Mouse (Mus musculus) heart, embryonic 14.5 days (tissue): ENCODE results near the gene Gpr55. TPM values are rescaled to one million over a fixed set of nuclear protein-coding genes. Genes with fewer than 3 reads are reported as not detected.
"Not testable (repeated sequence)": the region's sequence is repeated elsewhere in the genome, so short reads cannot be mapped to it uniquely, and the experiment has no call there.

Source experiments
- ATAC-seq: fragments of 200-750 bp; cut with Nextera tagmentation; 2 replicates; pipeline ENCODE4 v1.8.0; 2017; ENCODE audit warnings: low read depth, moderate TSS enrichment; ENCODE audit not compliant: insufficient number of reproducible peaks, insufficient read depth, low FRiP score
- H3K27ac ChIP-seq, 2 experiments: fragments of 200-500 bp in 1 of 2; fragments of 300-500 bp in 1 of 2; sonication (generic) in 1 of 2; replicated peaks in 1 of 2; 2 replicates each; pipeline ENCODE4 v1.5.1; 2012 to 2014; ENCODE audit warnings: low read depth in 2 of 2, low read length in 2 of 2, control low read depth in 1 of 2, mild to moderate bottlenecking in 1 of 2, mixed read lengths in 1 of 2; ENCODE audit not compliant: control insufficient read depth in 1 of 2, insufficient read depth in 1 of 2
- H3K27me3 ChIP-seq: fragments of 300-500 bp; sonication (generic); 2 replicates; pipeline ENCODE4 v1.6.1; 2014; ENCODE audit warnings: mild to moderate bottlenecking, low read length, control low read depth; ENCODE audit not compliant: control insufficient read depth, insufficient read depth
- H3K36me3 ChIP-seq: fragments of 300-500 bp; sonication (generic); 2 replicates; pipeline ENCODE4 v1.6.1; 2014; ENCODE audit warnings: mild to moderate bottlenecking, control low read depth, low read length, mixed read lengths; ENCODE audit not compliant: control insufficient read depth, insufficient read depth
- H3K4me1 ChIP-seq, 2 experiments: fragments of 200-500 bp in 1 of 2; fragments of 300-500 bp in 1 of 2; sonication (generic) in 1 of 2; 2 replicates each; pipeline ENCODE4 v1.6.1; 2012 to 2014; ENCODE audit warnings: low read length in 2 of 2, control low read depth in 1 of 2, mixed read lengths in 1 of 2; ENCODE audit not compliant: control insufficient read depth in 2 of 2, insufficient read depth in 2 of 2
- H3K4me2 ChIP-seq: fragments of 300-500 bp; sonication (generic); 2 replicates; pipeline ENCODE4 v1.6.1; 2014; ENCODE audit warnings: mild to moderate bottlenecking, low read length
- H3K4me3 ChIP-seq, 2 experiments: fragments of 200-500 bp in 1 of 2; fragments of 300-500 bp in 1 of 2; sonication (generic) in 1 of 2; 2 replicates each; pipeline ENCODE4 v1.5.1; 2012 to 2014; ENCODE audit warnings: low read length in 2 of 2, mild to moderate bottlenecking in 2 of 2, control low read depth in 1 of 2, low read depth in 1 of 2, moderate library complexity in 1 of 2; ENCODE audit not compliant: control insufficient read depth in 1 of 2, insufficient read depth in 1 of 2
- H3K9ac ChIP-seq: fragments of 300-500 bp; sonication (generic); 2 replicates; pipeline ENCODE4 v1.6.1; 2014; ENCODE audit warnings: mild to moderate bottlenecking, low read length
- H3K9me3 ChIP-seq: fragments of 300-500 bp; sonication (generic); 2 replicates; pipeline ENCODE4 v1.6.1; 2016; ENCODE audit warnings: low read length, control low read depth; ENCODE audit not compliant: control insufficient read depth
- WGBS: fragments of 180-500 bp; shearing (Covaris S2); extraction: QIAGEN DNeasy Blood & Tissue Kit; methylation state at CpG from one replicate; pipeline ENCODE4 v1.1.7; 2014; 5-methylcytosine and 5-hydroxymethylcytosine counted together
- polyA plus RNA-seq: library from polyadenylated mRNA; unstranded; fragments of >200 nt; fragmentation: Nextera tagmentation; extraction: Ambion mirVana; gene quantifications from 2 replicates; pipeline ENCODE4 v1.2.1, GENCODE M21; 2014

Gene Gpr55
- polyA plus RNA-seq, 1 experiment from 2014 or later, result 0.07 TPM

DNA sequence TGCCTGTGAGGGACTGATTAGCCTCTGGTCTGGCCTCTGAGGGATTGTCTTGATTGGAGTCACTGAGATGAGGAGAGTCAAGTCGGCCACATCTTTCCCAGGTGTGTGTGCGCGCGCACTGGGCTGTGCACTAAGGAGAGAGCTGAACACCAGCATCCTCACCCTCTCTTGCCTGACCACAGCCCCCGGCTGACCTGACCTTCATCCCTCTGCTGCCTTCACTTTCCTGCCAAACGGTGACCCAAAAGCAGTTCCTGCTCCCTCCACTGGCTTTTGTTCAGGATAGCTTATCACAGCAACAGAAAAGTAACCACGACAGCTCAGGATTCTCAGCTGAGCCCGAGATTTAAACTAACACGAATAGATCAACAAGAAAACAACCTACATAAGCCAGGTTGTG, 31.4 kb upstream of the Gpr55 start:
- Histone ChIP-seq H3K4me1 (no peaks in the 10 kb centered on the region), H3K27ac (no peak overlapping the region), H3K9ac (no peak overlapping the region), H3K4me2 (no peak overlapping the region), H3K36me3 (no peaks in the 10 kb centered on the region), H3K27me3 (no peaks in the 10 kb centered on the region), H3K4me3 (no peak overlapping the region), H3K9me3 (no peaks in the 10 kb centered on the region)
- WGBS, result 58% methylated on average over 9 of the region's 9 CpGs
- ATAC-seq, result no peak

DNA sequence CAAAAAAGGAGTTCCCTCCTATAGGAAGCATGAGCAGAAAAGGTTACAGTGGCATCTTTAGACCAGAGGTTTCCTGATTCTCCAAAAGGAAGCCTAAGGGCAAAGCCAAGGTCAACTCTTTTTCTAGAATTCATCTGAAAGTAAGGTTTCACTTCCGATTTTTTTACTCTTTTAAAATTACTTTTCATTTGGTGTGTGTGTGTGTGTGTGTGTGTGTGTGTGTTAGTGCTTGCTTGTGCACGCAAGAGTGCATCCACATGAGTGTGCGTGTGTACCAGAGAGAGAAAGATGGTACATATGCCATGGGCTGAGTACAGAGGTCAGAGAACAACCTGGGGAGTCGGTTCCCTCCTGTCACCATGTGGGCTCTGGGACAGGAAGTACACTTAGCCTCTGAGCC, 28.1 kb upstream of the Gpr55 start:
- WGBS, result 89% methylated on average over 4 of the region's 4 CpGs
- not testable (repeated sequence) for H3K9me3 ChIP-seq, H3K4me1 ChIP-seq, H3K9ac ChIP-seq, H3K4me2 ChIP-seq, H3K27me3 ChIP-seq, ATAC-seq, H3K27ac ChIP-seq, H3K36me3 ChIP-seq, H3K4me3 ChIP-seq

DNA sequence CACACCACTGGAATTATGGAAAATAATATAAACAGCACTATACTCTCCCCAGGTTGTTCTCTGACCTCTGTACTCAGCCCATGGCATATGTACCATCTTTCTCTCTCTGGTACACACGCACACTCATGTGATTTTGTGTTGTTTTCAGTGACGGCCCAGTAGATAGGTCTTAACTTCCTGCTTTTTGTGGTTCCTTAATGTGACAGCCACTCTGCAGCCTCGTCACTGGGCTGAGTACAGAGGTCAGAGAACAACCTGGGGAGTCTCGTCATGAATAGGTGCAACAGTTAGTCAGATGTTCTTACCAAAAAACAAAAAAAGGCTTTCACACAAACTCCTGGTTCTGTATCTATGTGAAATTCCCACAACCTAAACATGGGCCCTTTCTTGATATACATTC, 27.5 kb upstream of the Gpr55 start:
- Histone ChIP-seq H3K27me3 (no peaks in the 10 kb centered on the region), H3K4me3 (no peak overlapping the region), H3K27ac (no peak overlapping the region), H3K9me3 (no peaks in the 10 kb centered on the region), H3K9ac (no peak overlapping the region), H3K36me3 (no peaks in the 10 kb centered on the region), H3K4me1 (peaks cover 2 to 6% of the 10 kb centered on the region in 2 experiments; a peak in 1 of 4 replicates), H3K4me2 (no peak overlapping the region)
- no peak for ATAC-seq
- WGBS, result 76% methylated on average over 4 of the region's 4 CpGs

DNA sequence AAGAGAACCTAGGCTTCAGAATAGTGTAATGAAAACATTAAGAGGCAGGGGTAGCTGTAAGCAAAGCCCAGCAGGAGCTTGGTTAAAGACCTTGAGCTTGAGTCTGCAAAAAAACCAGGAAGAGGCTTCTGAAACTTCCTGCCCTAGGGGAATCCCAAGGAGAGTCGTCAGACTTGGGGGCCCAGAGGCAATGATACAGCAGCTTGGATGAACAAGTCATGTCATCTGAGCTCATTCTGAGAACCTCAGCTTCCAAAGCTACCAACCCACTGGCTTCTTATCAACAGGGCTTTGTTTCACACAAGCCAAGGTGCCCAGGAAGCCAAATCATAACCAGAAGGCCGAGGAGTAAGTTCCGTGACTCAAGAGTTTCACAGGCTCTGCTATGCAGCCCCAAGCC, 25.0 kb upstream of the Gpr55 start:
- Histone ChIP-seq H3K27ac (no peak overlapping the region), H3K9me3 (no peaks in the 10 kb centered on the region), H3K4me1 (peaks cover 6 to 17% of the 10 kb centered on the region in 2 experiments), H3K9ac (no peak overlapping the region), H3K36me3 (no peaks in the 10 kb centered on the region), H3K4me3 (no peak overlapping the region), H3K27me3 (no peaks in the 10 kb centered on the region), H3K4me2 (no peak overlapping the region)
- 69% methylated on average over 3 of the region's 3 CpGs for WGBS
- ATAC-seq, result no peak

DNA sequence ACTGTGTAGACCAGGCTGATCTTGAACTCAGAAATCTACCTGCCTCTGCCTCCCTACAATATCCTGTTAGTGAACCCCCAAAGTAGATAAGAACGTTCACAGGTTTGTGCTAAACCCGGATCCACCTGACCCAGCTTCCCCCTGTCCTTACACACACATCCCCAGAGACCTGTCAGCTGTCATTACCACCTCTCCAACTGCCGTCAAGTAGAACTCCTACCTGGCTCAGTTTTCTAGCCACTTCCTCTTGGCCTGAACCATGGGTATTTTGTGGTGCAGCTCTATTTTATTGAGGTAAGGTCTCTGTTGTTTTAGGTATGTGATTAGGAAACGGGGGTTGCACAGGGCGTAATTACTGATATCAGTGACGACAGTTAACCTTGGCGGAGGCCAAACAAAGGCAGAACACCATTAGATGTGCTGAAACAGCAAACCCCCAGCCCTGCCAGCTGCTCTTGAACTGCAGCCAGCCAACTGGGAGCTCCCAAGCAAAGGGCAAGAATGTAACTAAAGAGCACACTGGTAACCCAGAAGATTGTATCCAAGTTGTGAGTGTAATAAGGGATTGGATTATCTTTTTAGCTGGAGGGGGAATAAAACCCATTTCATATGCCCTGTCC, 21.0 kb upstream of the Gpr55 start:
- ATAC-seq, result no peak
- 19% methylated on average over 7 of the region's 7 CpGs for WGBS
- Histone ChIP-seq H3K4me3 (no peak overlapping the region), H3K27ac (peak overlapping the region in 1 of 2 experiments; percentile 12; a peak in 1 of 4 replicates), H3K36me3 (no peaks in the 10 kb centered on the region), H3K4me2 (no peak overlapping the region), H3K27me3 (no peaks in the 10 kb centered on the region), H3K9ac (no peak overlapping the region), H3K9me3 (no peaks in the 10 kb centered on the region), H3K4me1 (peaks cover 6 to 17% of the 10 kb centered on the region in 2 experiments)

DNA sequence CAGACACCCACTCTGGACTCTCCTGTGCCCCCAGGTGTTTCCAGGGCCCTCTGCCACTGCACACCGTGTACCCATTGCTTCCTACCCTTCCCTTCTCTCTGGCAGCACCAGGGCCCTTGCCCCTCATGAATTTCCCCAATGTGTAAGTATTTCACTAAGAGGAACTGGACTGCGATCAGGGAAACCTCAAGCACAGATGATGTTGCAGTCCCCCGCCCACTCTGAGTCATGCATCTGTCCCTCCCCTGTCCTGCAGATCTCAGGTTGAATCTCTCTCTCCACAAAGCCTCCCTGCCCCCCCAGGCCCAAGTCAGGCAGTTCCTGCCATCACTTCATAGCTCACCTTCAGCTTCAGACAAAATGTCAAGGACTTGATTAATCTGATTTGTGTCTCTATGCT, 16.9 kb upstream of the Gpr55 start:
- H3K9me3 ChIP-seq, result no peaks in the 10 kb centered on the region
- H3K4me2 ChIP-seq, result no peak overlapping the region
- no peak overlapping the region for H3K9ac ChIP-seq
- ATAC-seq, result no peak
- 75% methylated on average over 3 of the region's 3 CpGs for WGBS
- no peaks in the 10 kb centered on the region for H3K27me3 ChIP-seq
- no peaks in the 10 kb centered on the region for H3K36me3 ChIP-seq
- no peak overlapping the region for H3K4me3 ChIP-seq
- H3K27ac ChIP-seq, result no peak overlapping the region
- H3K4me1 ChIP-seq, result peaks cover 4 to 11% of the 10 kb centered on the region in 2 experiments

DNA sequence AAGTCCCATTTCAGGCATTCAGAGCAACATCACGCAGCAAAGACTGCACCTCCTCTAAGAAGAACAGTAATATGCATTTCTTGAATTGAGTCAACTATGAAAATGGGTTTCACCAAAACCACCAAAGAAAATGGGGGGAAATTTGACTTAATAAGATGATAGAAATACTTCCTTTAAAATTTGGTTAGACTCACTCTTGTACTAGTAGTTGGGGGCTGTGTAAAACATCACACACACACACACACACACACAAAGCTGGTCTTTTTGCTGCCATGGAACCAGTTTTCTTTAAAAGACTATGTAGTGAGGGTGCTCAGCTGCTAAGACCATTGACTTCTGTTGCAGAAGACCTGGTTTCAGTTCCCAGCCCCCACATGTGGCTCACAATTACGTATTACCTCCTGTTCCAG, 12.7 kb upstream of the Gpr55 start:
- WGBS, result 88% methylated on average over 2 of the region's 2 CpGs
- no peak for ATAC-seq
- Histone ChIP-seq H3K27me3 (no peaks in the 10 kb centered on the region), H3K4me1 (no peaks in the 10 kb centered on the region), H3K9ac (no peak overlapping the region), H3K4me3 (no peak overlapping the region), H3K36me3 (no peaks in the 10 kb centered on the region), H3K9me3 (no peaks in the 10 kb centered on the region), H3K4me2 (no peak overlapping the region), H3K27ac (no peak overlapping the region)

DNA sequence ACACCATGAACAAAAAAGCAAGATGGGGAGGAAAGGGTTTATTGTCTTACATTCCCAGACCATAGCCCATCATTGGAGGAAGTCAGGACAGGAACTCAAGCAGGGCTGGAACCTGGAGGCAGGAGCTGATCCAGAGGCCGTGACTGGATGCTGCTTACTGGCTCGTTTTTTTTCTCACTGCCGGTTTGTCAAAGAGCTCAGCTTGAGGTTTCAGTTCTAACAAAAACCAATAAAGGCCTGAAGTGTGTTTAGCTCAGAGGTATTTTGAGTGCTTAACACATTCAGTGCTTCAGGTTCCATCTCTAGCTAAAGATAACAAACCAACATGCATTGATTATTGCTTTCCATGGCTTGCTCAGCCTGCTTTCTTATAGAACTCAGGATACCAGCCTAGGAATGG, 11.5 kb upstream of the Gpr55 start:
- H3K4me1 ChIP-seq, result no peaks in the 10 kb centered on the region
- H3K4me3 ChIP-seq, result no peak overlapping the region
- no peak overlapping the region for H3K27ac ChIP-seq
- H3K9me3 ChIP-seq, result no peaks in the 10 kb centered on the region
- H3K9ac ChIP-seq, result no peak overlapping the region
- no peaks in the 10 kb centered on the region for H3K27me3 ChIP-seq
- H3K4me2 ChIP-seq, result no peak overlapping the region
- no peak for ATAC-seq
- 65% methylated on average over 3 of the region's 3 CpGs for WGBS
- H3K36me3 ChIP-seq, result no peaks in the 10 kb centered on the region
